Mouse (Mus musculus) CH12.LX (cell line): Measurements from ENCODE around the gene Anxa4. TPM values are rescaled to one million over a fixed set of nuclear protein-coding genes. Genes with fewer than 3 reads are reported as not detected.

ENCODE experiments used
- DNase-seq: peaks from one replicate; pipeline ENCODE4 v3.0.0-alpha.2; 2013; ENCODE audit errors: extremely low read depth
- H3K27ac ChIP-seq: 2 replicates; pipeline ENCODE4 v1.5.1; 2012; ENCODE audit warnings: low read depth, mild to moderate bottlenecking, control low read depth, moderate library complexity; ENCODE audit not compliant: insufficient read depth
- H3K27me3 ChIP-seq: replicated peaks from 2 replicates; pipeline ENCODE3; 2012; ENCODE audit warnings: inconsistent platforms
- H3K36me3 ChIP-seq, 2 experiments: replicated peaks in 1 of 2; 2 replicates each; pipeline versions ENCODE3 to v1.6.1; 2012; ENCODE audit warnings: inconsistent platforms in 1 of 2, low read length in 1 of 2, mild to moderate bottlenecking in 1 of 2, mixed read lengths in 1 of 2, moderate library complexity in 1 of 2; ENCODE audit not compliant: control insufficient read depth in 1 of 2, insufficient read depth in 1 of 2
- H3K4me1 ChIP-seq, 2 experiments: 2 replicates each; pipeline ENCODE4 v1.6.1; 2012; ENCODE audit warnings: inconsistent platforms in 1 of 2, moderate library complexity in 1 of 2; ENCODE audit not compliant: insufficient read depth in 2 of 2, control insufficient read depth in 1 of 2
- H3K4me2 ChIP-seq: 2 replicates; pipeline ENCODE4 v1.6.1; 2012; ENCODE audit warnings: low read depth, mild to moderate bottlenecking, control low read depth; ENCODE audit not compliant: poor library complexity, insufficient read depth, severe bottlenecking
- H3K4me3 ChIP-seq, 3 experiments: fragments of 150-350 bp in 1 of 3; sonication (generic) in 1 of 3; replicated peaks in 1 of 3; 2 replicates each; pipeline versions ENCODE3 to v1.5.1; 2011 to 2012; ENCODE audit warnings: low read depth in 2 of 3, low read length in 2 of 3, mild to moderate bottlenecking in 2 of 3, moderate library complexity in 2 of 3, control low read depth in 1 of 3, improper control_type of control experiment in 1 of 3, inconsistent platforms in 1 of 3, mixed read lengths in 1 of 3; ENCODE audit not compliant: poor library complexity in 1 of 3
- H3K79me2 ChIP-seq: replicated peaks from 2 replicates; pipeline ENCODE4 v1.6.1; 2012; ENCODE audit warnings: mild to moderate bottlenecking, moderate library complexity; ENCODE audit not compliant: control insufficient read depth, poor library complexity, insufficient read depth, severe bottlenecking; ENCODE audit errors: extremely low read depth
- H3K9ac ChIP-seq: 2 replicates; pipeline ENCODE4 v1.6.1; 2012; ENCODE audit warnings: low read depth, mild to moderate bottlenecking, control low read depth, moderate library complexity; ENCODE audit not compliant: insufficient read depth
- H3K9me3 ChIP-seq: replicated peaks from 2 replicates; pipeline ENCODE3; 2012; ENCODE audit warnings: low read length, inconsistent platforms, mixed read lengths
- BHLHE40 ChIP-seq: IDR thresholded peaks from 2 replicates; pipeline ENCODE4 v1.6.1; 2011; ENCODE audit warnings: mild to moderate bottlenecking, low read depth, low read length, improper control_type of control experiment
- CHD1 ChIP-seq: IDR thresholded peaks from 2 replicates; pipeline ENCODE4 v1.6.1; 2012; ENCODE audit warnings: low read depth, low read length, improper control_type of control experiment, inconsistent platforms
- CTCF ChIP-seq, 2 experiments: IDR thresholded peaks in 1 of 2; conservative IDR thresholded peaks in 1 of 2; 2 replicates each; pipeline ENCODE4 v1.5.1; 2011 to 2012; ENCODE audit warnings: low read depth in 2 of 2, low read length in 2 of 2, improper control_type of control experiment in 1 of 2, inconsistent platforms in 1 of 2, mild to moderate bottlenecking in 1 of 2, moderate library complexity in 1 of 2
- ELF1 ChIP-seq: IDR thresholded peaks from 2 replicates; pipeline ENCODE4 v1.6.1; 2014; ENCODE audit warnings: low read depth, mild to moderate bottlenecking, inconsistent platforms, low read length, improper control_type of control experiment
- ETS1 ChIP-seq: conservative IDR thresholded peaks from 2 replicates; pipeline ENCODE4 v1.6.1; 2012; ENCODE audit warnings: low read depth, mild to moderate bottlenecking, inconsistent platforms, low read length, improper control_type of control experiment, moderate library complexity
- HCFC1 ChIP-seq: IDR thresholded peaks from 2 replicates; pipeline ENCODE4 v1.6.1; 2012; ENCODE audit warnings: low read depth, mild to moderate bottlenecking, inconsistent platforms, low read length, improper control_type of control experiment
- IRF4 ChIP-seq: IDR thresholded peaks from 2 replicates; pipeline ENCODE4 v1.6.1; 2014; ENCODE audit warnings: low read depth, mild to moderate bottlenecking, inconsistent platforms, low read length, improper control_type of control experiment
- JUN ChIP-seq: IDR thresholded peaks from 2 replicates; pipeline ENCODE4 v1.6.1; 2011; ENCODE audit warnings: low read depth, mild to moderate bottlenecking, low read length, improper control_type of control experiment, moderate library complexity; ENCODE audit not compliant: insufficient read depth
- KAT2A ChIP-seq: IDR thresholded peaks from 2 replicates; pipeline ENCODE4 v1.6.1; 2012; ENCODE audit warnings: low read length, improper control_type of control experiment, inconsistent platforms; ENCODE audit not compliant: insufficient replicate concordance
- MAFK ChIP-seq: IDR thresholded peaks from 2 replicates; pipeline ENCODE4 v1.6.1; 2011; ENCODE audit warnings: low read length, improper control_type of control experiment; ENCODE audit not compliant: insufficient replicate concordance
- MAX ChIP-seq: IDR thresholded peaks from 2 replicates; pipeline ENCODE4 v1.6.1; 2011; ENCODE audit warnings: low read length, improper control_type of control experiment
- MXI1 ChIP-seq: IDR thresholded peaks from 2 replicates; pipeline ENCODE4 v1.6.1; 2011; ENCODE audit warnings: mild to moderate bottlenecking, low read depth, low read length, improper control_type of control experiment
- NRF1 ChIP-seq: IDR thresholded peaks from 2 replicates; pipeline ENCODE4 v1.6.1; 2014; ENCODE audit warnings: low read depth, mild to moderate bottlenecking, inconsistent platforms, low read length, improper control_type of control experiment, moderate library complexity
- PAX5 ChIP-seq: IDR thresholded peaks from 2 replicates; pipeline ENCODE4 v1.6.1; 2012; ENCODE audit warnings: low read length, inconsistent platforms, mixed read lengths
- POLR2A ChIP-seq: IDR thresholded peaks from 2 replicates; pipeline ENCODE4 v1.6.1; 2011; ENCODE audit warnings: low read depth, mild to moderate bottlenecking, improper control_type of control experiment, low read length
- POLR2AphosphoS2 ChIP-seq: IDR thresholded peaks from 2 replicates; pipeline ENCODE4 v1.6.1; 2011; ENCODE audit warnings: low read depth, low read length, improper control_type of control experiment
- RAD21 ChIP-seq: IDR thresholded peaks from 2 replicates; pipeline ENCODE4 v1.6.1; 2011; ENCODE audit warnings: low read depth, mild to moderate bottlenecking, low read length, improper control_type of control experiment, moderate library complexity
- RCOR1 ChIP-seq: conservative IDR thresholded peaks from 2 replicates; pipeline ENCODE4 v1.6.1; 2012; ENCODE audit warnings: low read depth, mild to moderate bottlenecking, inconsistent platforms, low read length, improper control_type of control experiment
- SIN3A ChIP-seq: IDR thresholded peaks from 2 replicates; pipeline ENCODE4 v1.6.1; 2012; ENCODE audit warnings: low read length, improper control_type of control experiment, inconsistent platforms
- TBP ChIP-seq: conservative IDR thresholded peaks from 2 replicates; pipeline ENCODE4 v1.6.1; 2011; ENCODE audit warnings: low read depth, low read length, improper control_type of control experiment
- UBTF ChIP-seq: IDR thresholded peaks from 2 replicates; pipeline ENCODE4 v1.6.1; 2012; ENCODE audit warnings: low read depth, mild to moderate bottlenecking, inconsistent platforms, low read length, improper control_type of control experiment, moderate library complexity
- ZC3H11A ChIP-seq: IDR thresholded peaks from 2 replicates; pipeline ENCODE4 v1.6.1; 2012; ENCODE audit warnings: low read depth, mild to moderate bottlenecking, inconsistent platforms, low read length, improper control_type of control experiment
- ZNF384 ChIP-seq: IDR thresholded peaks from 2 replicates; pipeline ENCODE4 v1.6.1; 2012; ENCODE audit warnings: low read depth, low read length, improper control_type of control experiment, inconsistent platforms
- dilution Hi-C: fragments of 300-500 bp; cut with MboI; formaldehyde crosslinking; loops from 2 replicates; pipeline ENCODE4 v1.14.3; 2020; ENCODE audit warnings: low sequenced_read_pairs; ENCODE audit not compliant: extremely low pct_unique_long_range_greater_than_20kb, extremely low pct_ligation_motif_present
- in situ Hi-C: fragments of 300-500 bp; cut with MboI; formaldehyde crosslinking; loops from 3 replicates; pipeline ENCODE4 v1.14.3; 2019; ENCODE audit warnings: low sequenced_read_pairs, low pct_ligation_motif_present, low pct_unique_long_range_greater_than_20kb, mixed read lengths
- polyA plus RNA-seq: library from polyadenylated mRNA; unstranded; fragments of >175 nt; gene quantifications from 2 replicates; pipeline ENCODE4 v1.2.1, GENCODE M21; 2012; ENCODE audit warnings: low read depth; ENCODE audit not compliant: insufficient read length
- total RNA-seq, 2 experiments: library from RNA; depleted of rRNA; stranded (reverse); fragments of 300-350 nt in 1 of 2; fragments of >200 nt in 1 of 2; gene quantifications; 2 replicates each; pipeline ENCODE4 v1.2.3; 2012 to 2014

Anxa4 gene
- total and polyA plus RNA-seq, 3 experiments, result 10.8 to 17.1 (median 13.7) TPM

DNA sequence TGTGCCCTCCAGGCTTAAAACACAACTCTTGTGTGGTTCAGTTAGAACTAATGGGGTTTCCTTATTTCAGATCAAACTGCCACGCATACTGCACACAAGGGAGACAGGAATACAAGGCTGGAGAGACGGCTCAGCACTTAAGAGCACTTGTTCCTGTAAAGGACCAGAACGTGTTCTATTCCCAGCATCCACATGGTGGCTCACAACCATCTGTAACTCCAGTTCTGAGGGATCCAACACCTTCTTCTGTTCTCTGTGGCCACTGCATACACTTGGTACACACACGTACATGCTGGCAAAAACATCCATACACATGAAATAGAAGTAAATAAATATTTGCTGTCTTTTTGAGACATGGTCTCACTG, 16.7 kb downstream of the Anxa4 start:
- in situ Hi-C loops, result no loop called here
- TF ChIP-seq CTCF (conservative IDR thresholded peaks at IDR 0.05 in 1 of 2, IDR thresholded peaks at IDR 0.05 in 1 of 2; ENCODE audit: low read depth in 2 of 2, low read length in 2 of 2), result no peak
- no peak for TF ChIP-seq KAT2A
- no peak for TF ChIP-seq MXI1
- TF ChIP-seq MAFK, result no peak
- Histone ChIP-seq H3K27me3 (no peaks in the 10 kb centered on the region), H3K4me1 (peaks cover 0 to 14% of the 10 kb centered on the region in 2 experiments; a peak in 1 of 4 replicates), H3K4me2 (no peak overlapping the region), H3K36me3 (no peaks in the 10 kb centered on the region), H3K79me2 (no peaks in the 10 kb centered on the region), H3K4me3 (no peak overlapping the region), H3K9ac (no peak overlapping the region), H3K27ac (no peak overlapping the region), H3K9me3 (no peaks in the 10 kb centered on the region)
- DNase-seq, result no peak
- dilution Hi-C loops, result no loop called here

DNA sequence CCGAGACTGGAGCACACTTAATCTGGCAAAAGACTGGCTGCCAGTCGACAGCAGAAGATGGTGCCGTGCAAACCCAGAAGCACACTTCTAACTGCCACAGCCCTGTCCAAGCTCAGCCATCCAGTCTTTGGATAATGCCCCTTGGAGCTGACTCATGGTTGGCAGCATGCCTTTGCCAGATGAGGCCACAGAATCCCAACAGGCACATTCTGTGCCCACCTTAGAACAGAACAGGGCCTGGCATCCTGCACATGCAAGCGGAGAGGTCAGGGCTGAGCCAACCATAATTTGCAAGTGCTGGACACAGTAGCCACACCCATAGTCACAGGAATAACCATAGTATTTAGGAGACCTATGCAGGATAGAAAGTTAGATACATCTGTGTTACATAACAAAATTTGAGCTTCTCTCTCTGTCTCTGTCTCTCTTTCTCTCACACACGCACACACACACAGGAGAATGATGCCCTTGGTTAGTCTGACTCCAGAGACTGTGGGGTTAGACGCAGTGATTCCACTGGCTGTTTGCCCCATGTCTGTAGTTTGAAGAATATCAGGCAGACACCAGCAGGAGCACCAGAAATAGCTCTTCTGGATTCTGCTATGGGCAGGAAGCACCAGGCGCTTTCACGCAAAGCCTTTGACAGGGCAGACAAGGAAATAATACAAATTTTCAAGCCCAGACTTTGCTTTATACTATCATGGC, 17.2 kb downstream of the Anxa4 start:
- no peak overlapping the region for H3K9ac ChIP-seq
- H3K4me1 ChIP-seq, result peaks cover 0 to 11% of the 10 kb centered on the region in 2 experiments; a peak in 1 of 4 replicates
- H3K79me2 ChIP-seq, result no peaks in the 10 kb centered on the region
- no peak overlapping the region for H3K4me3 ChIP-seq
- H3K27me3 ChIP-seq, result no peaks in the 10 kb centered on the region
- in situ Hi-C loops, result no loop called here
- no peaks in the 10 kb centered on the region for H3K36me3 ChIP-seq
- no peak for DNase-seq
- no peak overlapping the region for H3K27ac ChIP-seq
- H3K9me3 ChIP-seq, result no peaks in the 10 kb centered on the region
- no peak for TF ChIP-seq NRF1
- no peak for TF ChIP-seq CHD1
- no peak for TF ChIP-seq IRF4
- TF ChIP-seq BHLHE40, result no peak
- no peak for TF ChIP-seq ETS1
- no peak for TF ChIP-seq ZC3H11A
- no peak for TF ChIP-seq TBP
- TF ChIP-seq PAX5, result no peak
- no peak for TF ChIP-seq JUN
- no peak for TF ChIP-seq SIN3A
- TF ChIP-seq RAD21, result no peak
- TF ChIP-seq ZNF384, result no peak
- no peak for TF ChIP-seq MAX
- TF ChIP-seq UBTF, result no peak
- TF ChIP-seq HCFC1, result no peak
- no peak for TF ChIP-seq RCOR1
- TF ChIP-seq ELF1, result no peak
- no peak for TF ChIP-seq POLR2AphosphoS2
- TF ChIP-seq POLR2A, result no peak
- H3K4me2 ChIP-seq, result no peak overlapping the region
- dilution Hi-C loops, result no loop called here
